Mouse (Mus musculus) myocyte (in vitro differentiated cells): ENCODE measurements around the gene Tenm4. TPM values are rescaled to one million over a fixed set of nuclear protein-coding genes. Genes with fewer than 3 reads are reported as not detected.

Source experiments
- H3K27me3 ChIP-seq: one replicate; pipeline ENCODE4 v1.6.1; 2011; ENCODE audit not compliant: control insufficient read depth, insufficient read depth, insufficient read length
- H3K36me3 ChIP-seq: one replicate; pipeline ENCODE4 v1.6.1; 2011; ENCODE audit not compliant: control insufficient read depth, insufficient read depth
- H3K4me2 ChIP-seq: one replicate; pipeline ENCODE4 v1.6.1; 2011; ENCODE audit warnings: low read depth, control low read depth
- H3K4me3 ChIP-seq: one replicate; pipeline ENCODE4 v1.5.1; 2011; ENCODE audit warnings: mild to moderate bottlenecking, control low read depth, moderate library complexity
- H3K79me2 ChIP-seq: one replicate; pipeline ENCODE4 v1.6.1; 2011; ENCODE audit not compliant: control insufficient read depth, insufficient read depth
- H3ac ChIP-seq: one replicate; pipeline ENCODE4 v1.6.1; 2011; ENCODE audit not compliant: control insufficient read depth, insufficient read length
- CEBPB ChIP-seq: IDR thresholded peaks from 2 replicates; pipeline ENCODE4 v1.6.1; 2011; ENCODE audit warnings: mild to moderate bottlenecking, moderate library complexity; ENCODE audit not compliant: poor library complexity, insufficient read depth, severe bottlenecking
- E2F4 ChIP-seq: IDR thresholded peaks from one replicate; pipeline ENCODE4 v1.6.1; 2011; ENCODE audit warnings: mild to moderate bottlenecking, control low read depth, moderate library complexity; ENCODE audit not compliant: insufficient read depth
- MAX ChIP-seq: IDR thresholded peaks from one replicate; pipeline ENCODE4 v1.6.1; 2011; ENCODE audit warnings: low read depth, mild to moderate bottlenecking, control low read depth
- MYOD1 ChIP-seq, 3 experiments: IDR thresholded peaks; one replicate each; pipeline ENCODE4 v1.6.1; 2011; ENCODE audit warnings: control low read depth in 2 of 3, low read depth in 2 of 3, mild to moderate bottlenecking in 2 of 3, moderate library complexity in 1 of 3; ENCODE audit not compliant: insufficient read length in 2 of 3, control insufficient read depth in 1 of 3
- MYOG ChIP-seq, 3 experiments: IDR thresholded peaks; one replicate each; pipeline ENCODE4 v1.6.1; 2011; ENCODE audit warnings: control low read depth in 2 of 3, low read depth in 2 of 3, mild to moderate bottlenecking in 2 of 3; ENCODE audit not compliant: insufficient read length in 2 of 3, control insufficient read depth in 1 of 3, insufficient read depth in 1 of 3
- POLR2A ChIP-seq: IDR thresholded peaks from one replicate; pipeline ENCODE4 v1.6.1; 2011; ENCODE audit warnings: low read depth, mild to moderate bottlenecking, control low read depth, moderate library complexity; ENCODE audit not compliant: insufficient read length
- POLR2AphosphoS2 ChIP-seq: IDR thresholded peaks from one replicate; pipeline ENCODE4 v1.6.1; 2011; ENCODE audit warnings: low read depth, control low read depth; ENCODE audit not compliant: insufficient read length
- REST ChIP-seq: IDR thresholded peaks from one replicate; pipeline ENCODE4 v1.6.1; 2011; ENCODE audit warnings: mild to moderate bottlenecking, control low read depth, moderate library complexity; ENCODE audit not compliant: insufficient read depth, insufficient read length
- SRF ChIP-seq: IDR thresholded peaks from one replicate; pipeline ENCODE4 v1.6.1; 2011; ENCODE audit warnings: low read depth; ENCODE audit not compliant: control insufficient read depth, insufficient read length
- TCF12 ChIP-seq: IDR thresholded peaks from one replicate; pipeline ENCODE4 v1.6.1; 2011; ENCODE audit warnings: mild to moderate bottlenecking, control low read depth; ENCODE audit not compliant: poor library complexity, insufficient read depth, severe bottlenecking
- TCF3 ChIP-seq: IDR thresholded peaks from one replicate; pipeline ENCODE4 v1.6.1; 2011; ENCODE audit warnings: low read depth, control low read depth; ENCODE audit not compliant: insufficient read length
- USF1 ChIP-seq: IDR thresholded peaks from one replicate; pipeline ENCODE4 v1.6.1; 2011; ENCODE audit warnings: low read depth, mild to moderate bottlenecking, control low read depth, moderate library complexity
- polyA plus RNA-seq: library from polyadenylated mRNA; unstranded; fragments of >200 nt; fragmentation: generic; extraction: Trizol; gene quantifications from one replicate; pipeline ENCODE4 v1.2.1, GENCODE M21; 2012; ENCODE audit warnings: missing spikeins

Gene Tenm4
- polyA plus RNA-seq, 1 experiment = 10.9 TPM

- Histone ChIP-seq H3K4me2 (no peak overlapping the region), H3ac (no peak overlapping the region), H3K36me3 (no peaks in the 10 kb centered on the region), H3K27me3 (no peaks in the 10 kb centered on the region), H3K79me2 (no peaks in the 10 kb centered on the region), H3K4me3 (no peak overlapping the region)
- TF ChIP-seq E2F4 (no peak), SRF (no peak), POLR2AphosphoS2 (no peak), MAX (no peak)
These were observed 203.1 kb downstream of the Tenm4 start for GRCm38 (mm10) chr7:96374004-96374663.

- Histone ChIP-seq H3ac (no peak overlapping the region), H3K27me3 (no peaks in the 10 kb centered on the region), H3K36me3 (no peaks in the 10 kb centered on the region), H3K4me3 (no peak overlapping the region), H3K79me2 (no peaks in the 10 kb centered on the region), H3K4me2 (no peak overlapping the region)
- TF ChIP-seq CEBPB (no peak), POLR2A (no peak), MYOD1 (IDR thresholded peaks at IDR 0.05; ENCODE audit: control insufficient read depth in 1 of 3, insufficient read length in 2 of 3, low read depth in 2 of 3) (no peak), SRF (no peak), USF1 (no peak), POLR2AphosphoS2 (no peak), TCF3 (no peak), MAX (no peak), TCF12 (no peak), MYOG (IDR thresholded peaks at IDR 0.05; ENCODE audit: control insufficient read depth in 1 of 3, insufficient read depth in 1 of 3, insufficient read length in 2 of 3, low read depth in 2 of 3) (no peak), REST (no peak)
These were observed 204.5 kb downstream of the Tenm4 start for GRCm38 (mm10) chr7:96375507-96375906.

DNA sequence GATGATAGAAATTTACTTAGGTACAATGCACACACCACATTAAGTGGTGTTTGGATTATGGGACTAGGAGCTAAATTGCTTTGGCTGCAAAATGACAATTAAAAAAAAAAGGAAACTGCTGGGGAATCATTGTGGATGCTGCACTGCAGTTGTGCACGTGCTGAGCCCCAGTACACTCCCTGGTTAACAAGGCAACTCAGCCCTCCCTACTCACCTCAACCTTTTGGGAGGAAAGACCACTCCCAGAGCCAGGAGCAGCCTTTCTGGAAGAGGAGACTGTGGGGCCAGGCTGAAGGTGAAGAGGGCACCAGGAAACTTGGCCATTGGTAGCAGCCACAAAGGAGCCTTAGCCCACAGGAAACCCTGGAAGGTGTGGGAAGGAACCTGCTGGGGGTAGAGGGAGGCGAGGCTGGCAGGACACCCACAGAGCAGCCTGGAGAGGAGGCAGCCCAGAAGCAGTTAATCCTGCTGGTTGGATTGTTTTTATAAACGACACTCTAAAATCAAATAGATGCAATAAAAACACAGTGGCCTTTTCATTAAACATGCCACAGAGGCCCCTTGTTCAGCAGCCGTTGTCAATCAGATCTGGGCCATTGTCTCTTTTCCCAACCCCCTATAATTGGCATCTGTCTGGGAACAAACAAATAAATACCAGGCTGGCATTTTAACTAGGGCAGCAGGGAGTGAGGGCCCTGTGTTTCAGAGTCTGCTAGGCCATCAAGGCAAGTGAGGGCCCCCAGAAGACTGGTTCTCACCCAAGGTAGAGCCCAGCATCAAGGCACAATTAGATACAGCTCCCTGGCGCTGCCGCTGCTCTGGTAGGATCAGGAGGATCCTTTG, 212.9 kb downstream of the Tenm4 start:
- TF ChIP-seq REST (no peak), MAX (no peak), SRF (no peak), TCF3 (no peak), POLR2AphosphoS2 (no peak), E2F4 (no peak), POLR2A (no peak), CEBPB (no peak), TCF12 (no peak), MYOD1 (IDR thresholded peaks at IDR 0.05; ENCODE audit: control insufficient read depth in 1 of 3, insufficient read length in 2 of 3, low read depth in 2 of 3) (no peak), MYOG (IDR thresholded peaks at IDR 0.05; ENCODE audit: control insufficient read depth in 1 of 3, insufficient read depth in 1 of 3, insufficient read length in 2 of 3, low read depth in 2 of 3) (no peak), USF1 (no peak)
- Histone ChIP-seq H3K27me3 (no peaks in the 10 kb centered on the region), H3K4me3 (no peak overlapping the region), H3K79me2 (no peaks in the 10 kb centered on the region), H3K36me3 (no peaks in the 10 kb centered on the region), H3K4me2 (no peak overlapping the region), H3ac (no peak overlapping the region)

DNA sequence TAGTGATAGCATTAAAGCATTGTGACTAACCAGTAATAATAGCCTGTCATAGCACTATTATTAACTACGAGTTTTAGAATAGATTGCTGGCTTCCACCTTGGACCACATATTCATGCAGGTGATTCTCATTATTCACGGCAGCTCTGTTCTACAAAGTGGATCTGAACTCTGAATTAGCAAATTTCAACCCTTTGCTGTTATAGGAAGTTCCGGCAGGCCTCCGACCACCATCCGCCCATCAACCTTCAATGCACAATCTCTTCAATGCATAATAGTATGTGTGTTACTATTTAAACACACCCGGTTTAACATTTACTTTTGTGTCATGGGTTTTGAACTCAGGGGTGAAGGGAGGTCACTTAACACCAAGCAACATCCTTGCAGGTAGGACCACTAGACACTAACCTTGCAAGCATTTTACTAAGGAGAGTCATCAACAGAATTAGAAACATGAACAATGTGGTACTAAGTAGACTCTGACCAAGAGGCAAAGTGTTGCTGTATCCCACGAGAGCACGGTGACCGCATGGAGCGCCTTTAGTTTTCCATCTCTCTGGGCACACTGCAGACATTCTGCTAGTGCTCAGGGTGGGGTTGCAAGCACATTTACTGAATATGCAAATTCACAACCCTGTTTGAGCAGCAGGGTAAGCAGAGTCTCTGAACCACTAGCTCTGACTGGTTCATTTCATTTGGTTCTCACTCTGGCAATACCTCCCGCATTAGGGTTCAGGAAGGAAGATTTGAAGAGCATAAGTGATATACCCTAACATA, 213.9 kb downstream of the Tenm4 start:
- H3K79me2 ChIP-seq = no peaks in the 10 kb centered on the region
- H3K36me3 ChIP-seq = no peaks in the 10 kb centered on the region
- TF ChIP-seq TCF3 = no peak
- TF ChIP-seq MYOD1 (IDR thresholded peaks at IDR 0.05; ENCODE audit: control insufficient read depth in 1 of 3, insufficient read length in 2 of 3, low read depth in 2 of 3) = no peak
- no peak for TF ChIP-seq USF1

DNA sequence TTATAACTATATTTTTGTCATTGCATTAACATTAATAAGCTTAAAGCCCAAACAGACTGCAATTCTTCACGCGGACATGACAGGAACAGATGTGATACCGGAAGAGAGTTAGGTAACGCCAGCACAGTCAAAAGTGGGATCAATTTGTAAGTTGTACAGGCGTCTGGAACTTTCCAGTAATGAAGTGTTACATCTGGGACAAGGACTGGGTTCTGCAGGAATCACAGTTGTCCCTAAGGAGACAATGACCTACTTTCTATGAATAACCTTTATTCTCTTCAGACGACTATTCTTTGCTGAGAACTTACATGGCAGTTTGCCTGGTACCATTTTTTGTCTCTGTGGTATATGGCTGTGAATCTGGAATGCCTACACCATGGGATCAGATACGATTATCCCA, 214.8 kb downstream of the Tenm4 start:
- H3K79me2 ChIP-seq = no peaks in the 10 kb centered on the region
- TF ChIP-seq MYOD1 (IDR thresholded peaks at IDR 0.05; ENCODE audit: control insufficient read depth in 1 of 3, insufficient read length in 2 of 3, low read depth in 2 of 3) = no peak
- no peak for TF ChIP-seq POLR2A

More for the DNA sequence above, 213.9 kb downstream of the Tenm4 start:
- Histone ChIP-seq H3K4me3 (no peak overlapping the region), H3K4me2 (no peak overlapping the region), H3K27me3 (no peaks in the 10 kb centered on the region), H3ac (no peak overlapping the region)

More for the DNA sequence above, 214.8 kb downstream of the Tenm4 start:
- H3K4me3 ChIP-seq = no peak overlapping the region
- no peaks in the 10 kb centered on the region for H3K27me3 ChIP-seq
- no peaks in the 10 kb centered on the region for H3K36me3 ChIP-seq
- H3ac ChIP-seq = no peak overlapping the region
- no peak overlapping the region for H3K4me2 ChIP-seq
